Mouse (Mus musculus): ENCODE results near the gene D7Ertd443e.

GRCm38 (mm10) chr7:134292750-134293149, 92.7 kb downstream of the D7Ertd443e start:
- no peak for TF ChIP-seq CTCF (IDR thresholded peaks at IDR 0.05; ENCODE audit: low read depth, low read length)
- TF ChIP-seq TAL1 (conservative IDR thresholded peaks at IDR 0.05; ENCODE audit: low read depth, low read length), result no peak
- no peak for TF ChIP-seq GATA1 (IDR thresholded peaks at IDR 0.05; ENCODE audit: borderline replicate concordance, low read length)
